Mouse (Mus musculus) heart, adult 9 months (tissue): Measurements from ENCODE around the gene Naif1.

Experiments
- DNase-seq, 2 experiments: peaks; one replicate each; pipeline ENCODE4 v3.0.0; 2022; ENCODE audit warnings: low spot score in 2 of 2

Naif1 gene

DNA sequence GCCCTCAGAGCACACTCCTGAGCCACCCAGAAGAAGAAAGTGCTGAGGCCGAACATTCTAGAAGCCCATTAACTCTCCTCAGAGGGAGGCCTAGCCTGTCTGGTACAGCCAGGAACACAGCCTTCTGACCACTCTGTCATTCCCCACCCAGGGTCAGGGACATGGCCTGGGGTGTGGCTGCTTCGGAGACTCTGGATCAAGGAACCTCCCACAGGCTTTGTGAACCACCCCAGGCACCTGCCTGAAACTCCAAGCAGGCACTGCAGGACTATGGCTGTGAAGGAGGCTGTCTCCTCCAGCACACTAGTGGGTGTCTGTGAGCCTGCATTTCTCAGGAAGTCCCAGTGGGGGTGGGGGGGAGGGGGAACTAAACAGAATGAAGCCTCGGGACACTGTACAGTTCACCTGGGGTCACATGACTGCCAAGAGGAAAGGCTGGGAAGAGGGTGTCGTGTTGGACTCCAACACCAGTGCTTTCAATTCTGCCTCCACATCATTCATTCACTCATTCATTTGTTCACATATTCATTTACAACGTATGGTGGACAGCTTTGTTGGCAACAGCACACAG lies 51.6 kb downstream of the Naif1 start:
- no peak for DNase-seq

DNA sequence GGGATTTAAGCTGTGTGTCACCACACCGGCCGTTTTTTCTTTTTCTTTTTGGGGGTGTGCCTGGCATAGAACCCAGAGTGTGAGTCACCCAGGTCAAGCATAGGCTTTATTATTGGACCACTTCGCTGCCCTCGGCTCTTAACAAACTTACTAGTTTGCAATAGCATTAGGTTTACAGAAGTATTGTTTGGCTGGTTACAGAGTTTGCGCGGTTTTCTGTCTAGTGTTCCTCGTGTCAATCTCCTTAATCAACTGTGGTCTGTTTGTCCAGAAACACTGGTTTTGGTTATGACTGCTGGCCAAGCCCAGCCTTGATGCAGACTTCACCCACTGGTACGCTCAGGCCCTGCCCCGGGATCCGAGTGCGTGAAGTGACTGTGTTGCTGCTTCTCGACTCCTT lies 52.6 kb downstream of the Naif1 start:
- DNase-seq, result no peak

DNA sequence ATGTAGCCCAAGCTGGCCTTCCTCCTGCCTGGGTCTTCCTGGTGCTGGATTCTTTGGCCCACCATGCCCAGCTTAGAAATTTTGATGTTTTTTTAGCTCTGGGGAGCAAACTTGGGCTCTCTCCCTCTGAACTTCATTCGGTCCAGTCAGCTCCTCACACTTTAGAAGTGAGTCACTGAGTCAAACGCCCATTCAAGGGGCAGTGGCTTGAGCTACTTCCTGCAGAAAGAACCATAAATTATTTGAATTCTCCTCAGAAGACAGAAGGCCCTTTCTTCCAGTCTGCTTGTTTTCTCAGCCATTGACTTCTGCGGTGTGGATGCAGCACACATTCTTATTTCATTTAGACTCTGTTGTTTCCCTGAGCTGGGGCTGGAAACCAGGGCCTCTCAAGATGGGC lies 53.3 kb downstream of the Naif1 start:
- DNase-seq, result no peak

DNA sequence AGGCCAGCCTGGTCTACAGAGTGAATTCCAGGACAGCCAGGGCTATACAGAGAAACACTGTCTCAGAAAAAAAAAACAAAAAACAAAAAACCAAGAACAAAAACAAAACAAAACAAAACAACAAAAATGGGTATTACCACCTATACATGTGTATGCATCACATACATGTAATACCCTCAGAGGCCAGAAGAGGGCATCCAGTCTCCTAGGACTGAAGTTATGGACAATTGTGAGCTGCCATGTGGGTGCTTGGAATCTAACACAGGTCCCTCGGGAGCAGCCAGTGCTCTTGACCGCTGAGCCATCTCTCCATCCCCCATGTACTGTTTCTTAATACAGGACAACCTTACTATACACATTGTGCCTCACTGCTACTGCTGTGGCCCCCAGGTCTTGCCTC lies 55.3 kb downstream of the Naif1 start:
- DNase-seq, result no peak
